Mouse (Mus musculus) spleen, adult 2 months (tissue): ENCODE measurements around the gene Myrip. TPM values are rescaled to one million over a fixed set of nuclear protein-coding genes. Genes with fewer than 3 reads are reported as not detected.
"Not testable (repeated sequence)": the region's sequence is repeated elsewhere in the genome, so short reads cannot be mapped to it uniquely, and the experiment has no call there.

Experiments used
- DNase-seq, 2 experiments: peaks; one replicate each; pipeline versions ENCODE4 v3.0.0 to v3.0.0-alpha.2; 2012 to 2021; ENCODE audit warnings: low spot score in 2 of 2, low read depth in 1 of 2
- H3K27ac ChIP-seq: fragments of 200-500 bp; 2 replicates; pipeline ENCODE4 v1.5.1; 2012; ENCODE audit warnings: low read length, inconsistent platforms; ENCODE audit not compliant: insufficient read depth
- H3K27me3 ChIP-seq: fragments of 200-500 bp; 2 replicates; pipeline ENCODE4 v1.6.1; 2012; ENCODE audit warnings: mild to moderate bottlenecking, moderate library complexity, low read length, inconsistent platforms; ENCODE audit not compliant: control insufficient read depth, insufficient read depth
- H3K36me3 ChIP-seq: fragments of 200-500 bp; 2 replicates; pipeline ENCODE4 v1.6.1; 2012; ENCODE audit warnings: mild to moderate bottlenecking, low read length, inconsistent platforms; ENCODE audit not compliant: control insufficient read depth, insufficient read depth
- H3K4me1 ChIP-seq: fragments of 200-500 bp; 2 replicates; pipeline ENCODE4 v1.6.1; 2011; ENCODE audit warnings: inconsistent platforms; ENCODE audit not compliant: control insufficient read depth, insufficient read depth, insufficient read length
- H3K4me3 ChIP-seq: fragments of 200-500 bp; 2 replicates; pipeline ENCODE4 v1.5.1; 2011; ENCODE audit warnings: mild to moderate bottlenecking, inconsistent platforms; ENCODE audit not compliant: insufficient read depth, insufficient read length; ENCODE audit errors: extremely low read depth
- CTCF ChIP-seq: fragments of 200-500 bp; IDR thresholded peaks from 2 replicates; pipeline ENCODE4 v1.5.1; 2011; ENCODE audit warnings: mild to moderate bottlenecking, inconsistent platforms; ENCODE audit not compliant: insufficient read depth, insufficient read length, insufficient replicate concordance; ENCODE audit errors: extremely low read depth
- POLR2A ChIP-seq: fragments of 200-500 bp; IDR thresholded peaks from 2 replicates; pipeline ENCODE4 v1.6.1; 2011; ENCODE audit warnings: low read depth, low read length, inconsistent platforms
- WGBS: fragments of 180-500 bp; shearing (Covaris S2); methylation state at CpG from one replicate; pipeline ENCODE4 v1.1.7; 2018; 5-methylcytosine and 5-hydroxymethylcytosine counted together
- polyA plus RNA-seq: library from polyadenylated mRNA; depleted of rRNA; stranded (reverse); fragments of >200 nt; gene quantifications from 2 replicates; pipeline ENCODE4 v1.2.3, GENCODE M21; 2012; rRNA removed

The Myrip gene
- polyA plus RNA-seq, result 0.13 and 1.2 TPM in 2 replicates

DNA sequence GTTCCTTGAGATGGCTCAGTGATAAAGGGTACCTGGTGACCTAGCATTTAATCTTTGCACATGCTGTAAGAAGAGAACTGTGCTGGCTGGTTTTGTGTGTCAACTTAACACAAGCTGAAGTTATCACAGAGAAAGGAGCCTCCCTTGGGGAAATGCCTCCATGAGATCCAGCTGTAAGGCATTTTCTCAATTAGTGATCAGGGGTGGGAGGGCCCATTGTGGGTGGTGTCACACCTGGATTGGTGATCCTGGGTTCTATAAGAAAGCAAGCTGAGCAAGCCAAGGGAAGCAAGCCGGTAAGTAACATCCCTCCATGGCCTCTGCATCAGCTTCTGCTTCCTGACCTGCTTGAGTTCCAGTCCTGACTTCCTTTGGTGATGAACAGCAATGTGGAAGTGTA is at the start of gene Myrip:
Myrip (plus strand) TSS at position 301 of the 400 bp plus-strand sequence.
- H3K27ac ChIP-seq, DNase-seq, H3K4me3 ChIP-seq, H3K36me3 ChIP-seq, H3K4me1 ChIP-seq: not testable (repeated sequence)
- 67% methylated on average over 1 of the region's 1 CpGs for WGBS
- H3K27me3 ChIP-seq, result peaks cover 11% of the 10 kb centered on the region

DNA sequence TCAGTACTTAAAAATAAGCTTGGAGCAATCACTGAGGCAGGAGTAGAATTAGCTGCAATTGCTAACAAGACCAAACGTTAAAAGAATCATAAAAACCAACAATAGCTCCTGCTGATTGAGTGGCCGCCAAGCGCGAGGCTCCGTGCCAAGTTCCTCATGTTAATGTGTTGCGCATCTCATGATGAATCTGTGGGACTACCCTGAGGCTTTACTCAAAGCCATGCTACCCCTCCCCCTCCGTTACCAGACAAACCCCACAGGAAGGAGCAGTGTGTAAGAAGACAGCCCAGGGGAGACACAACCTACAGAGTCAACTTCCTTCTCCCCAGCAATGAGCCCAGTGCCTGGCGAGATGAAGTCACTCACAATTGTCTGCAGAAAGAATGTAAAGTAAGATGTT is 41.5 kb upstream of the Myrip start:
- no peak for TF ChIP-seq POLR2A
- Histone ChIP-seq H3K27me3 (no peaks in the 10 kb centered on the region), H3K4me1 (no peaks in the 10 kb centered on the region), H3K4me3 (no peak overlapping the region), H3K27ac (no peak overlapping the region), H3K36me3 (no peaks in the 10 kb centered on the region)
- DNase-seq, result peak in 1 of 2 experiments; percentile 2
- WGBS, result 14% methylated on average over 8 of the region's 8 CpGs

DNA sequence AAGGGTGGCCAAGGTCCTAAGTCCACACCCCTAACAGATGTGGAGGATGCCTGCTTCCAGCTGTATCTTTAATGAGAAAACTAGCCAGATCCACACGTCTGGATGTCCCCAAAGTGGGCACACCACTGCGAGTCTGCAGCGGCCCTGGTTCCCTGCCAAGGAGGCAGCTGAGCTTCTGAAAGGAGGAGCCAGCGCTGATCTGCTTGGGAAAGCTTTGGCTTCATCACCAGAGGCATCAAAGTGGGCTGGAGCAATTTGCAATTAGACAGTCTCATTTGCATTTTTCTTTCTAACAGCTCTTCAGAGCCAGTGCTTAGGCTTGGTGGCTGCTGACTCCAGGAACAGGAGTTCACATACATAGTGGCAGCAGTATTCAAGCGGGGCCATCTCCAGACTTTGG is 37.3 kb upstream of the Myrip start:
- Histone ChIP-seq H3K27me3 (no peaks in the 10 kb centered on the region), H3K4me3 (no peak overlapping the region), H3K36me3 (no peaks in the 10 kb centered on the region), H3K27ac (no peak overlapping the region), H3K4me1 (no peaks in the 10 kb centered on the region)
- DNase-seq, result no peak
- TF ChIP-seq CTCF (no peak), POLR2A (no peak)
- 70% methylated on average over 5 of the region's 5 CpGs for WGBS

DNA sequence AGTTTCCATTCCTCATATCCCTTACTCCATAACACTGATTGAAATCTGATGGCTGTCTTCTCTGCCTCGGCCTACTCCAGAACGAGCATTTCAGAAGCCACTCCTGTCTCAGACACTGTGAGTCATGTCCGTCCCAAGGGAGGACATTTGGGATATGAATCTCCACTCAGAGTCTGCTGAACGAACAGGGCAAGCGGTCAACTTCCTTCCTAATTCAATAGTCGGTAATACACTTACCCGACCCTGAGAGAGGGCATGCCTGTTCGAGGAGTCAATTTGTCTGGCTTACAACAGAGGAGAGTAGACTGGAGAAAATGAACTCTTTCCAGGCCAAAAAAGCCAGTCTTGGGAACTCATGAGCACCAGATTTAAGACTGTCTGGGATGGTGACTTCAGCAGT is 28.2 kb upstream of the Myrip start:
- no peak overlapping the region for H3K4me3 ChIP-seq
- WGBS, result 51% methylated on average over 8 of the region's 8 CpGs
- no peaks in the 10 kb centered on the region for H3K36me3 ChIP-seq
- no peak for TF ChIP-seq CTCF
- DNase-seq, result no peak
- H3K27ac ChIP-seq, result no peak overlapping the region
- H3K4me1 ChIP-seq, result no peaks in the 10 kb centered on the region
- no peaks in the 10 kb centered on the region for H3K27me3 ChIP-seq

DNA sequence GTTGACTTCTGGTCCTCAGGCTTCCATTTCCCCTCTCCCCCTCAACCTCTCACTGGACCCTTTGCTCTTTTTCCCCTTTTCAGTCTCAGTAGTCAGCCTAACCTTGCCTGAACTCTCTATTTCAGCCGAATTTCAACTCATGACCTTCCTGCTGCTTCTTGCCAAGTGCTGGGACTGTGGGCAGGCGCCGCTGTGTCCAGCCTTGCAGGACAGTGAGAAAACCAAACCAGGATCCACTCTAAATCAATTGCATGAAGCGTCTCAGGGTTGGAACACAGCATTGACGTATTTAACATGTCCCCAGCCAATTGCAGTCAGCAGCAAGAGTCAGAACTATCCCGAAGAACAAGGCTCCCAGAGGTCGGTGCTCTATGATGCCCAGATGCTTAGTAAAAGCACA is 26.1 kb upstream of the Myrip start:
- H3K27ac ChIP-seq, result no peak overlapping the region
- no peaks in the 10 kb centered on the region for H3K4me1 ChIP-seq
- H3K27me3 ChIP-seq, result no peaks in the 10 kb centered on the region
- no peak overlapping the region for H3K4me3 ChIP-seq
- no peaks in the 10 kb centered on the region for H3K36me3 ChIP-seq
- DNase-seq, result no peak
- 76% methylated on average over 7 of the region's 7 CpGs for WGBS
- TF ChIP-seq CTCF (no peak), POLR2A (no peak)

DNA sequence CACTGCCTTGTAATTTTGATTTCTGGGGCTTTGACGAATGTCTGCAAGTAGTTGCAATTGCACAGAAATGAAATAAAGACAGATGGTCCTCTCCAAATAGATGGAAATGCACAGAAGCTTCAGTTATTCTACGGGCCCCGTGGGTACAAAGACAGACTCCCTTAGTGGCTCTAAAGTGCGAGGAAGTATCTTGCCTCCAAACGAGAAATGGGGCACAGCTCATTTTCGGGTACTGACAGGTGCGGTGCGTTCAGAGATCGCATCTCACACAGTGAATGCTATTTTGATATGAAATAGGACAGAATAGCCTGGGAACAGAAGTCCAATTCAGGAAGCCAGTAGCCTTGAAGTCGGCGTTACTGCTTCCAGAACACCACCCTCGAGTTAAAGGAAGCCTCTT is 20.2 kb upstream of the Myrip start:
- no peak for DNase-seq
- Histone ChIP-seq H3K36me3 (no peaks in the 10 kb centered on the region), H3K27ac (no peak overlapping the region), H3K4me3 (no peak overlapping the region), H3K4me1 (no peaks in the 10 kb centered on the region), H3K27me3 (no peaks in the 10 kb centered on the region)
- TF ChIP-seq POLR2A (no peak), CTCF (no peak)
- WGBS, result 86% methylated on average over 12 of the region's 12 CpGs

DNA sequence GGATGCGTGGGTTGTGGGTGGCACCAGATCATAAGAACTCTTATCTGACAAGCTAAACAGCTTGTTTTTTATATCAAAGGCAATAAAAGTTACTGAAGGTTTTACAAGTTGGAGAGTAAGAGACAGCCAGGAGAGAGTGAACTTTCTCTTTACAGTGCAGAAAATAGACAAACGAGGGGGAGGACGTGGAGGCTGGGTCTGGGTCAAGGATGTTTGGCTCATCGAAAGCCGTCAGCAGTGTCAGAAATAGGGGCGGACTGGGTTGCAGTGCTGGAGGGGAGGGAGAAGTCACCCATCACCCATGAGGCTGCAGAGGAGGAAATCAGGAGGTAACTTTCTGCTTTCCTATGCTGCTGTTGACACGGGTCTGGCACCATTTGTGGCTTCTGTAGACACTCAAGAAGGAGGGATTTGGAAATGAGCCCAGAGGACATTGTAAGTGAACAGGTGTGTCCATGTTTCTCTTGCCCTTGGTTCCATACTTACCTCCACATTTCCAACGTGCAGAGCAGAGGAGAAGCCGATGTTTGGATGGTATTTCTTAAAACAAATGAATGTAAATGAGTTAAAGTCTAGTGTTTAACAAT is 18.8 kb upstream of the Myrip start:
- Histone ChIP-seq H3K4me3 (no peak overlapping the region), H3K4me1 (no peaks in the 10 kb centered on the region), H3K36me3 (no peaks in the 10 kb centered on the region), H3K27ac (no peak overlapping the region), H3K27me3 (no peaks in the 10 kb centered on the region)
- TF ChIP-seq POLR2A (no peak), CTCF (no peak)
- DNase-seq, result no peak
- WGBS, result 55% methylated on average over 9 of the region's 9 CpGs

DNA sequence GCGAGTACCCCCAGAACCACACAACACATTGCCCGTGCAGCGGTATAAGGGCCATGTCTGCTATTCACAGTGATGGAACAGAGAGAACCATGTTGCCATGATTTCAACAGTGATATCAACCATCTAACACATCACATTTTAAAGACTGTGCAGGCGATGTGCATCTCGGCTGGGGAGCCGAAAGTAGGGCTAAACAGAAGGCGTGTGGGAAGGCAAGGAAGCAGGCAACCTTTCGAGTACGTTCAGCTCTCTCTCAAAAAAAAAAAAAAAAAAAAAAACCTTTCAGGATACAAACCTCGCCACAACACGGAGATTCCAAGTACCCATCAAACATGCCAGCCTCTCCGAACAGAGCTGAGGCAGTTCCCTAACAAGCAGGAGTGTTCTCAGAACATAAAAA is 17.8 kb upstream of the Myrip start:
- no peak for DNase-seq
- H3K27me3 ChIP-seq, result no peaks in the 10 kb centered on the region
- 88% methylated on average over 12 of the region's 12 CpGs for WGBS
- no peak overlapping the region for H3K27ac ChIP-seq
- H3K4me3 ChIP-seq, result no peak overlapping the region
- no peaks in the 10 kb centered on the region for H3K36me3 ChIP-seq
- no peaks in the 10 kb centered on the region for H3K4me1 ChIP-seq
- TF ChIP-seq CTCF, result no peak
- no peak for TF ChIP-seq POLR2A
